Mouse (Mus musculus): Measurements from ENCODE around the gene Lrrc61.
"Not testable (repeated sequence)": the region's sequence is repeated elsewhere in the genome, so short reads cannot be mapped to it uniquely, and the experiment has no call there.

The Lrrc61 gene

DNA sequence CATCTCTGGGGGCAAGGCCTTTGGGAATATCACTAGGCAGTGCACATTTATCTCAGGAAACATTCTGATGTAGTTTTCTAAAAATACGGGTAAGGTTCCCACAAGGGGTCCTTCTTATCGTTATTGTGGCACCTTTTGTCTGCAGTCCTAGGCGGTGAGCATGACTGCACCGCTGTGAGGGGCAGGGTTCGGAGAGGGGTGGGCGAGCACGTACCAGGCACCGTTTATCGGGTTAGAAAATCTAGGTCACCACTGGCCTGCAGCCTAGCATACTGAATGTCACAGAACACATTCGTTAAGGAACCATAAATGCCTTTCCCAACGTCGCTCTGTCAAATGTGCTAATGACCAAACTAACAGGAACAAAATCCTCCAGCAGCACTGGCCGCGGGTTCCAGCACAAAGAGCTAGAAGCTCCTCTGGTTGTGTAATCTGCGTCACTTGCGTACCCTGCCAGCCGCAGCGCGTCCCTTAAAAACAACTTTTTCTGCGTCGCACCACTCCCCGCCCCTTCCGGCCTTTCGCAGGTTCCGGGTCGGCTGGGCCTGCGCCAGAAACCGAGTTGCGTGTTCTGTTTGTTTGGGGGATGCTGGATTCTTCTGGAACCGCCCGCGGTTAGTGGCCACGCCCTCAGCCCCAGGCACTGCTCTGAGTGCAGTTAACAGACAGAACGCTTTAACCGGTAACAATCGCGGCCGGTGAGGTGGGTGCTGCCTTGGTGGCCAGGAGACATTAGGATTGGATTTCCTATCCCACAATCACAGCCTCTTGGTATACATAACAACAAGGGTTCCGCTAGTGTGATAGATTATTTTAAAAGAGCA lies at the start of gene Lrrc61:
Lrrc61 (plus strand) TSS at position 517 of the 824 bp plus-strand sequence.
- in situ Hi-C loops (cut with MboI, MseI) = no loop called here

DNA sequence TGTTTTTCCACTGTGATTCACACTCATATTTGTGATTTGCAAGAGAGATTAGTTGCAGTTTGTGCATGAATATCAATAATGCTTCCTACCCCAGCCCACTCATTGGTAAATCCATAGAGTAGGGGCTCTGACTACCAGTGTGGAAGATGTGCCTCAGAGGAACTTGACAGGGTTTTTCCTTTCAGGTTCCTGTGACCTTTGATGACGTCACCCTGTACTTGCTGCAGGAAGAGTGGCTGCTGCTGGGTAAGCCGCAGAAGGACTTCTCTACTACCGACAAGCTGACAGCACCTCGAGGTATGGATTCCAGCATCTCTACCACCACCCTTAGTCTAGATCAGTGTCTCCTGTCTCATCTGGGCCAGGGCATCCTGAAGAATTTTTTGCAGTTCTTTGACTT lies 46.5 kb upstream of the Lrrc61 start:
- in situ Hi-C loops (cut with MboI, MseI) = no loop called here

DNA sequence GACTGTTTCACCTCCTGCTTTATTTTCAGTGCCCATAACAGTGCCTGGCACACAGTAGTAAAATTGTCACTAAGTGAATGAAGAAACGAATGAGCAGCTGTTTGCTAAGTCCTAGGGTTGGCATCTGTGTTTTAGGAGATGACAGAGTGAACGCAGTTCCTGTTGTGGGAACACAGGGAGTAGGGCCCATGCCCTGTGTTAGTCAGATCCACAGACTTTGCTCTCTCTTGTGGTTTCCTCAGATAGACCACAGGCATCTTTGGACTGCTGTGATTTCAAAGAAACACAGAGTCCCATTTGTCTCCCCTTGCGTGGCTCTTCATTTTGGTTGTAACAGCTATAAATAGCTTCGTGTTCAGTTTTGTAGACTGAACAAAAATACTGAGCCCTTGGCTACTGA lies 44.2 kb upstream of the Lrrc61 start:
- in situ Hi-C loops (cut with MboI, MseI) = no loop called here

DNA sequence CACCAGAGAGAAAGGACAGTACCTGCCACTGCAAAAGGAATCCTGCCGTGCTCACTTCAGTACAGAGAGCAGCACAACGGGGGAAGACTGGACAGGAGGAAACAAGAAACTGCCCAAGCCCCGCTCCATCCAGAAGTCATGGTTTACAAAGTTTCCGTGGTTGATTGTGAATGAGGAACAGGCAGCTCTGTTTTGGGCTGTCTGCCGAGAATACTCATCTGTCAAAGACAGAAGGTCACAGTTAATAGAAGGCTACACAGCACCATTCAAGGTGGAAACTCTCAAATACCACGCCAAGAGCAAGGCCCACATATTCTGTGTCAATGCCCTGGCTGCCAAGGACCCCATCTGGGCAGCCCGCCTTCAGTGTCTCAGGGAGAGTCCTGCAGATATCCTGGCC lies 42.7 kb upstream of the Lrrc61 start:
- in situ Hi-C loops (cut with MboI, MseI) = no loop called here

DNA sequence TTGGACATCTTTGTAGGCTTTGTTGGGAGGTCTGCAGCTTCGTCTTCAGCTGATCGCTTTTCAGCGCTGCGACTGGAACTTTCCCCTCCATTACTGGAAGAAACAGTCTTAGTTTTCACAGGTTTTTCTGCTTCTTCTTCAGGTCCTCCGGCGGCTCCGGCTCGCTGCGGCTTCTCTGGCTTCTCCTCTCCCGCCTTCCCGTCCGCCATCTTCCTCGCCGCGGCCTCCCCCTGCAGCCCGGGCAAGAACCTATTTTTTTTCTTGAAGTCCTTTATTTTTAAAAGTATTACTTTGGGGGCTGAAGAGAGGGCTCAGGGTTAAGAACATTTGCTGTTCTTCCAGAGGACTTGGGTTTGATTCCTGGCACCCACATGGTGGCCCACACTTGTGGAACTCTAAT lies 29.7 kb upstream of the Lrrc61 start:
- in situ Hi-C loops (cut with MboI, MseI) = not testable (repeated sequence)

DNA sequence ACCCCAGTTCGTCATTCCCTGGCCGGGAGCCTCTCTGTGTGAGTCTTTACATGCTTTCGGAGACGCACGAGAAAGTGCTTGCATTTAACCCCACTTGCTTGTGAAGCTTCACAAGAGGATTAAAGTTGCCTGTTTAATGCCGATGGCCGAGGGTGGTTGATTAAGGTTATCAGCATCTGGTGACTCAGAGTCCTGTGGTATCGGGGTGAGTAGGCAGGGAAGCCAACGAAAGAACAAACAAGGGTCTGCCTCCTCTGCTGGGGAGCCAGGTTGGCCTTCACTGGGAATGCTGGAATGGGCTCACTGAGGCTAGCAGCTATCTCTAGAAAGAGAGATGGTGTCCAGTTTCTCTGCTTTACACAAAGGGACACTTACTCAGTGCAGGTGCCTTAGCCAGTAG lies 26.7 kb upstream of the Lrrc61 start:
- in situ Hi-C loops (cut with MboI, MseI) = no loop called here

DNA sequence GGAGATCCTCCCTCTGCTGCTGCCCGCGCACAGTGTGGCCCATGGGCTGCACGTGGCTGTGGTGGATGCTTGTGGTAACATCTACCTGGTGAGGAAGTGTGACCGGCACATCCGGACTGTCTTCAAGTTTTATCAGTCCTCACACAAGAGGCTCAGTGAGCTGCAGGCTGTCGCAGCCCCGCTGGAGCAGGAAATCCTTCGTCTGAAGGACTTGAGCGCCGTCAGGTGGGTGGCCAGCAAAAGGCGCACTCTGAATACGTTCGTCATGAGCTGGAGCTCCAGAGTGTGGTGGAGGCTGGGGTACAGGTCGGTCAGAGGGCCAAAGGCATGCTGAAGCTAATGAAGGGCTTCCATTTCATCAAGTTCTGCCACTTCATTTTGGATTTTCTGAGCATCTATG lies 25.3 kb upstream of the Lrrc61 start:
- in situ Hi-C loops (cut with MboI, MseI) = no loop called here

DNA sequence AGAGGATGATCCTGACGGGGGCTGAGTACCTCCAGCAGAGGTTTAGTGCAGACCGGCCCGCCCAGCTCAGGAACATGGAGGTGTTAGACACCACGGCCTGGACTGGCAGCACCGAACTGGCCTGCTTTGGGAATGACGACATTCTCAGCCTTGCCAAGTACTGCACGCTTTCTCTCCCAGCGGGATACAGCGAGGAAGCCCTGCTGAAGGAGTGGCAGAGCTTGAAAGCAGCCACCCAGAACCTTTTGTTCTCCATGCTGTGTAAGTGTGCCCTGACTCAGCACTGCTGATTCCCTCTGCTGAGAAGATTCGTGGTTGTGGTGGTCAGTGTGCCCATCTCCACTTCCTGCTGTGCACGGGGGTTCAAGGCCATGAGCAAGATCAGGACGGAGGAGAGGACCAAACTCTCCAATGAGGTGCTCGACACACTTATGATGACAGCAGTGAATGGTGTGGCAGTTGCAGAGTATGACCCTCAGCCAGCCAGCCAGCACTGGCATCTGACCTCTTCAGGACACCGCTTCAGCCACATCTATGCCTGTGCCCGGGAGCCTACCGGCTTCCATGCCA lies 24.6 kb upstream of the Lrrc61 start:
- in situ Hi-C loops (cut with MboI, MseI) = no loop called here

DNA sequence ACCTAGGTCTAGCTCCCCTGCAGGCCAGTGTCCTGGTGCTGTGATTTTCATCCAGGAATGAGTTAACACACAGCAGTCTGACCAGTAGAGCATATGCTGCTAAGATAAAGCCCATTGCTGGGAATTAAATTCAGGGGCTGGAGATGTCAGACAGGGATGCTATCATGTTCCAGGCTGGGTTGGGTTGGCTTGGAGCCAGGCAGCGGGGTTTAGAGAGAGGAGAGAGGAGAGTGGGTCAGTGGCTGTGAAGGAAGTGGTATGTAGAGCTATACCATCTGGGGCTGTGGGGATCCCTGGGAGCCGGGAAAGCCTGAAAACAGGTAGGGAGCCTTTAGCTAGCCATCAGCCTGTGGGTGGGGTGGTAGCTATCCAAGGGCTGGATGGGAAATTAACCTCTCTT lies 23.7 kb upstream of the Lrrc61 start:
- in situ Hi-C loops (cut with MboI, MseI) = no loop called here

DNA sequence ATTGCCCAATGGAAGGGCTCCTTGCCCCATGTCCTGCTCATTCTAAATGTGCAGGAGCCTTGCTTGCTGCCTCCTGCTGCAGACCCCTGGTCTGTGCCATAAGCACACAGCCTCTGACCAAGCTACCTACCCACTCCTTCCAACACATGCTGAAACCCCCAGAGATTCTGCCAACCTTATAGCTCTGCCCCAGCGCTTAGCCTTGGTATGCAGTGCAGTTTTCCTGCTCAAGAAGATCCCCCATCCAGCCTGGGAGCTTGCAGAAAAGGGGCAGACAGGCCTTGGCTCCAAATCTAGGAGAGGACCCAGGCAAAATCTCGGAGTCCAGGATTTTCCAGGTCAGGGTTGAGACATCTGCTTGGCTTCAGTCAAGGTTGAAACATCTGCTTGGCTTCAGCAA lies 21.1 kb upstream of the Lrrc61 start:
- in situ Hi-C loops (cut with MboI, MseI) = no loop called here

DNA sequence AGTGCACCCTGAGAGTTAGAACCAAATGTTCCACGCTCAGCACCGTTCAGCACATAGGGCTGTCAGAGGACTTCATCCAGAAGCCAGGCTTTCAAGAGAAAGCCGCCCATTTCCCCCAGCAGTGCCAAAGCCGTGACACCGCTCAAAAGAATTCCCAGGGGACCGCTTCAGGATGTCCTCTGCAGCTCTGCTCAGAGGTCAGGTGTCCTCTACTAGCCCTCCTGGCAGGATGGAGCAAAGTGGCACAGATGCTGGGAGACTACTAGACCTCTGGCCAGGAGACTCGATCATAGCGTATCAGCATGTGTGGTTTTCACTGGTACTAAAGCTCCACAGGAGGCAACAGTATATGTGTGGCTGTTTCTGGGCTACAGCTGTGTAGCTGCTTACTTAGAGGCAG lies 19.7 kb upstream of the Lrrc61 start:
- in situ Hi-C loops (cut with MboI, MseI) = loop anchor here (5.0 kb wide), 1 partner anchor 102 kb away; no protein-coding TSS in a partner anchor

DNA sequence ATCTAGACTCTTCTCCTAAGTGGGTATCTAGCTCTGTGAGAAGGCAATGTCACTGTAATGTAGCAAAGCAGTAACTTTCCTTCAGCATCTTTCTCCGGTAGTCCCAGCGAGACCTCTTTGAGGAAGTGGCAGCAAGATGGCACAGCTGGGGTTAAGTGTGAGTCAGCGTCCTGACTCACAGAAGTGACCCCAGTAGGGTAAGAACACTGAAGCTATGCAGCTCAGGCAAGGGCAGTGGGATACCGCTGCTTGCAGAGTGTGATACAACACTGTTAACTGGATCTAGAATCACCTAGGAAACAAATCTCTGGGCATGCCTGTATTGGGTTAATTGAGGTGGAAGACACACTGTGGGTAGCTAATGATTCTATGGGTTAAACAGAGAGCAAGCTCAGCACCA lies 18.5 kb upstream of the Lrrc61 start:
- in situ Hi-C loops (cut with MboI, MseI) = loop anchor here (5.0 kb wide), 1 partner anchor 101 kb away; no protein-coding TSS in a partner anchor

DNA sequence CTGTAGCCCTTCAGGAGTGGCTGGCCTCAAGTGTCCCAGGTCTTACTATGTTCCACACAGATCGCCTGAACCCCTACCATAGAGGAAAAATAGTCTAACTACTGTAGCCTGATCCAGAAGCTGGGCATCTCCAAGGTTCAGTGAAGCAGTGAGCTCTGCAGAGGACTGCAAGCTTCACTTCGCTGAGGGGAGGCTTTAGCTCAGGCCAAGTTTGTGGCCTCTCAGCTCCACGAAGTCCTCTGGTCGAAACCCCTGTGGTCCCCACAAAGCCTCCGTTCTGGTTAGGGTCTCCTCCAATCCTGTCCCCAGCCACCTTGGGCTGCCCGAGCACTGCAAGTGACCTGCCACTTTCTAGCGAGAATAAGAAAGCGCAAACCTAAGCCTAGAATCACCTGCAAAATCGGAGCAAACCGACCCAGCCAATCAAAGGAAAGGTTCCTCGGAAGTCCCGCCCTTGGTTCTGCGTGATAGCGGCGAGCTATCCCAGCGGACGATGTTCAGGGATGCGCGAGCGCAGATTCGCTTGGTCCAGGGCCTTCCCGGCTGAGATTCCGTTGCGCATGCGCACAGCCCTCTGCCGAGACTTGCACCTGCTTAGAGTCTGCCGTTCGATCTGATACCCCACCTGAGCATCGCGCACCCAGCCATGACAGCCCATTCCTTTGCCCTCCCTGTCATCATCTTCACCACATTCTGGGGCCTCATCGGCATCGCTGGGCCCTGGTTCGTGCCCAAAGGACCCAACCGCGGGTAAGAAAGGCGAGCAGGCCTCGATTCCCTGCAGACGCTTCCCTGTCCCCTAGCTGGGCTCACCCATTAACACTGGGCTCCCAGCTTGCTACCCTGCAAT lies 17.3 kb upstream of the Lrrc61 start, which contains the start of gene Atp6v0e2:
Atp6v0e2 (plus strand) TSS at position 511 of the 850 bp plus-strand sequence.
- in situ Hi-C loops (cut with MboI, MseI) = loop anchor here (5.0 kb wide), 1 partner anchor 100 kb away; no protein-coding TSS in a partner anchor

DNA sequence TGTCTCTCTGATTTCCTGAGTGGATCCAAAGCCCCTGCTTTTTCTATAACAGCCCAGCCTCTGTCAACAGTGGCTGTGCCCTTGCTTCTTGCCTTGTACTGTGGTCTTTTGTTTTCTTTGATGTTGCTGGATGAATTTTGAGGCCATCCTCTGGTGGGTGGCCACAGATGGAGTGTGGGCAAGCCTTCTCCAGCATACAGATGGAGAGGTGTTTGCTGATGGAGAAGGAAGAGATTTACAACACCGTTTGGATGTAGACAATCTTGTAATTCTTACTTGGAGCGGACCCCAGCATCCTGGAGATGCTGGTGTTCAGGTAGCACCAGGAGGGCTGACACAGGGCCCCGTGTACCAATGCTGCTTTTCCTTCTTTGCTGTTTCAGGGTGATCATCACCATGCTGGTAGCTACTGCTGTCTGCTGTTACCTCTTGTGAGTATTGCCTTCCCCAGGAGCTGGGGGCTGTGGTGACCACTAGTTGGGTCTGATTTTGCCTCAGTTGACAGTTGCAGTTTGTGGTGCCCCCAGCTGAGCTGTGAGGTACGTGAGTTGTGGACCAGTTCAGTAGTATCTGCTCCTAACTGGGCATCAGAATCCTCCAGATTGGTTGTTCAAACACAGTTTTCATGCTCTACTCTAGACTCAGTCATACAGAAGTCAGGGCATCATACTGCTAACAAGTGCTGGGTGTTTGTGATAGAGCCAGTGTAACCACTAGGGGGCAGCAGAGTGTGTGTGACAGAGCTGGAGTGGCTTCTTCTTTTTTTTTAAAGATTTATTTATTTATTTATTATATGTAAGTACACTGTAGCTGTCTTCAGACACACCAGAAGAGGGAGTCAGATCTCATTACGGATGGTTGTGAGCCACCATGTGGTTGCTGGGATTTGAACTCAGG lies 15.5 kb upstream of the Lrrc61 start:
- in situ Hi-C loops (cut with MboI, MseI) = loop anchor here (5.0 kb wide), 1 partner anchor 98 kb away; no protein-coding TSS in a partner anchor

DNA sequence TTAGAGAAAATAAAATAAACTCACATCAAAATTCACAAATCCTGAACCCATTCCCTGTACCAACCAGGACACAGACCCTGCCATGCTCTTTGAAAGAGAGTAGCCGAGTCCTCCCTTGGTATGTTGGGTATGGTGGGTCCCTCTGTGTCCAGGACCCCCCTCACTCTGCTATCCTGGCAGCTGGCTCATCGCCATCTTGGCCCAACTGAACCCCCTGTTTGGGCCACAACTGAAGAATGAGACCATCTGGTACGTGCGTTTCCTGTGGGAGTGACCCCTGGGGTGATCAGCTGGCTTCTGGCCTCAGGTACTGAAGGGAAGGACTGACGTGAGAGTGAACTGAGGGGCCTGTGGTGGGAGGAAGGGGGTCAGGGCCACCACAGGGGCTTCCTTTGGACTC lies 14.7 kb upstream of the Lrrc61 start:
- in situ Hi-C loops (cut with MboI, MseI) = loop anchor here (5.0 kb wide), 1 partner anchor 97 kb away; no protein-coding TSS in a partner anchor

DNA sequence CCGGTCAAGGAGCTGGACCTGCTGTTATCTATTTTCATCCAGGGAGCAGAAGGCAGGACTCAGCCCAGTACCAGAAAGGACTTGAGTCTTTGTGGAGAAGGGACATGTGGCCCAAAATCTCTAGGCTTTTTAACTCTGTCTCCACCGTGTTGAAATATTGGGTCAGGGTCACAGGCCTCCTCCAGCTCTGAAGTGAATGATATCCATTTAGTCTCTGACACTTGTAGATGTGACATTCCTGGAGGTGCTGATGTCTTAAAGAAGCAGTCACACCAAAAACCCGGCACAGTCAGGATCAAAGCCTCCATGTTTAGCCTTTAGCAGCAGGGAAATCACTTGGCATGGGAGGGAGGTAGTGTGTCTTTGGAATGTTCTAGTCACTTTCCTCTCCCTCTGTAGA lies 13.9 kb upstream of the Lrrc61 start:
- in situ Hi-C loops (cut with MboI, MseI) = no loop called here

DNA sequence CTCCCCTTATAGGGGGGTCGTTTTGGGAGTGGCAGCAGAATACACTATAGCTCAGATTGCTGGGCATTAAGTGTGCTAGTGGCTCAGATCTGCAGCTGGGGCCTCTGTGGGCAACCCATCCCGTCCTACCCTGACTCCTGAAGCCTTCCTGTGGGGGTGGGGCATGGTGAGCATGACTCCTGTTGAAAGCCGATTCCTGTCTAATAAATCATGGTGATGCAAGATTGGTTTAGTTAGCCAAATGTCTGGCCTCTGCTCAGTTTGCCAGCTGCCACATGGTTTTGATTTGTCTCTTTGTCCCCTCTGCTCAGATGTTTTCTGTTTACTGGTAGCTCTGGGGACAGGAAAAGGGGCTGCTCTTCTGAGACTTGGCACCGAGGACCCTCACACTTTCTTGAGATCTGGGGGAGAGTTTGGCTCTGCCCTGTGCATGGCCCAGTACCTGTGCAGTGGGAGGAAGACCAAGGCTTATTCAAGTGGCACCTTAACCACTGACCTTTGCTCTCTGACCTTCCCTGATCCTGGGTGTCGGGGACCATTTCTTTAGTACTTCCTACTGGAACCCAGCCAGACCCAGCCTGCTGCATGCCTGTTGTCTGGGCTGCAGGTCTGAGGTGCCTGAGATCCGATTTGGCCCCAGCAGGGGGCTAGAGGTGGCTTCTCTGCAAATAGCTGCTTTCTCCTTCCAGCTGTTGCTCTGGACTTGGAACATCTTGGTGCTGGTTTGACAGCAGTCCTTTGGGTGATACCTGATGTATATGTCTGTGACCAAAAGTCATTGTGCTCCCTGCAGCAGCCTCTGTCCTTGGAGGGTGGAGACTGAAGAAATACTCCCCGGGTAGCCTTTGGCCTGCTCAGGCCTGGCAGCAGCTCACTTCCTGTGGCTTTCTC lies 12.8 kb upstream of the Lrrc61 start:
- in situ Hi-C loops (cut with MboI, MseI) = no loop called here

DNA sequence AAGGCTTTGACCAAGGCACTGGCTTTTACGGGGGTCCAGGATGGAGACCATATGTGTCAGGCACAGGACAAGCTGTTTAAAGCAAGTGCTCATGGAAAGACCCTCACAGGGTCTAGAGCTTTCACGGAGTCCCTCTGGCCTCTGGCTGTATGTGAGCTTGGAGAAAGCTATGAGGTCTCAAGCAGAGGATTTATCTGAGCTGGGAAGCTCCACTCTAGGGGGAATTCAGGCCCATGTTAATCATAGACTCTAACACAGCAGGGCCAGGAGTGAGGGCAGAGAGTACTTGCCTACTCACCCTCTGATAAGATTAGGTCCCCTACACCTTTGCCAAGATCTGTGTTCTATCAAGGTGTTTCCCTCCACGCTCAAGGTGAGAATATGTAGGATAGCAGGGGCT lies 12.0 kb upstream of the Lrrc61 start:
- in situ Hi-C loops (cut with MboI, MseI) = no loop called here

DNA sequence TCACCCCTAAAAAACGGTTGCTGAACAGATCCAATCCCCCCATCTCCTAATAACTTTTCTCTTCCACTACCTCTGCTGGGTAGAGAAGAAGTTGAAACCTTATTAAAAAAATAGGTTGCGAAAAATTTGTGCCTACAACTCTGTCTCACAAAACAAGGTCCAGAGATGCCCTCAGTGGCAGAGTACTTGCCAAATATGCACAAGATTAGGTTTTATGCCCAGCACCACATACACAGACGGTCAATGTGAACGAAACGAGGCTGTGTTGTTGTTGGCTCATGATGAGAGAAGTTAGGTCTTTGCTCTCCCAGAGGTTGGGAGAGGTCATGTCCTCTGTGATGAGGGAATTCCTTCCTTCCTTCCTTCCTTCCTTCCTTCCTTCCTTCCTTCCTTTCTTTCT lies 9.3 kb upstream of the Lrrc61 start:
- in situ Hi-C loops (cut with MboI, MseI) = no loop called here

DNA sequence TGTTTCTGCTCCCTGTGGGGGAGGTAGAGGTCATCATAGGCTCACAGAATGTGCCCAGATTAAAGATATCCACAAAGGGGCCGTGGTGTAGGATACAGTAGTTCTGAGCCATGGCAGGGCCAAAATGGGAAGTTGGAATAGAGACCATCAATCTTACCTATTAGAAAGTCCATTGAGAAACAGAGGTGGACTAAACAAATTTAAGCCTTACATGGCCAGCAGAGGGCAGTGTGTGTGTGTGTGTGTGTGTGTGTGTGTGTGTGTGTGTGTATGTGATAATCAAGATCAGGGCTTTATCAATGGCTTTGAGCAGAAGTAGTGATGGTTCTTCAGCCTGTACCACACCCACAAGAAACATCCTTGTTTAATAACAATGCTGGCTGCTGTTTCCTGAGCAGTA lies 8.3 kb upstream of the Lrrc61 start:
- in situ Hi-C loops (cut with MboI, MseI) = no loop called here

Measured in regulatory T cell (primary cell).